Mouse (Mus musculus) spleen, adult 2 months (tissue): ENCODE data around the gene Pacs2.

Source experiments
- CTCF ChIP-seq: fragments of 200-500 bp; IDR thresholded peaks from 2 replicates; pipeline ENCODE4 v1.5.1; 2011; ENCODE audit warnings: mild to moderate bottlenecking, inconsistent platforms; ENCODE audit not compliant: insufficient read depth, insufficient read length, insufficient replicate concordance; ENCODE audit errors: extremely low read depth
- POLR2A ChIP-seq: fragments of 200-500 bp; IDR thresholded peaks from 2 replicates; pipeline ENCODE4 v1.6.1; 2011; ENCODE audit warnings: low read depth, low read length, inconsistent platforms

DNA sequence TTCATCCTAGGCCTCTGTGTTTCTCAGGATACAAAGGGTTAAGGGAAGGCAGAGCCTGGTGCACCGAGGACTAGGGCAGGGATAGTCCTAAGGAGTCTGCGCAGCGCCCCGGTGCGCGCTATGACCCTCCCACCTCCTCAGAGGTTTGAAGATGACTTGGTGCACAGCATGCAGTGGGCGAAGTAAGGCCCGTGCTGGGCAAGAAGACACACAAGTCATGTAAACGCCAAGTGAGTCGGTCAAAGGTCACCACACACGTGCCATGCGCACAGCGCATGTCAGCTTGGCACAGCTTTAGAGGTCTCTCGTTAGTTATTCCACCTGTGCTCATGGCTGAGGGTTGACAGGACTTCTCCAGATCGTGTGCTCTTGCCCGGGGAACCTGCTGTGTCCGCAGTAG lies 75.7 kb downstream of the Pacs2 start:
- no peak for TF ChIP-seq CTCF
- no peak for TF ChIP-seq POLR2A
